Mouse (Mus musculus) kidney, adult 2 months (tissue): ENCODE measurements around the gene Nme2. TPM values are rescaled to one million over a fixed set of nuclear protein-coding genes. Genes with fewer than 3 reads are reported as not detected.

Source experiments
- DNase-seq: peaks from one replicate; pipeline ENCODE4 v3.0.0; 2021
- H3K27ac ChIP-seq: fragments of 200-500 bp; 2 replicates; pipeline ENCODE4 v1.5.1; 2012; ENCODE audit warnings: low read depth, low read length, control low read depth, inconsistent platforms; ENCODE audit not compliant: insufficient read depth
- H3K27me3 ChIP-seq: fragments of 200-500 bp; replicated peaks from 2 replicates; pipeline ENCODE4 v1.6.1; 2012; ENCODE audit warnings: mild to moderate bottlenecking, moderate library complexity, low read length, inconsistent platforms; ENCODE audit not compliant: control insufficient read depth, insufficient read depth
- H3K36me3 ChIP-seq: fragments of 200-500 bp; 2 replicates; pipeline ENCODE4 v1.6.1; 2012; ENCODE audit warnings: mild to moderate bottlenecking, moderate library complexity, low read length, inconsistent platforms; ENCODE audit not compliant: control insufficient read depth, insufficient read depth
- H3K4me1 ChIP-seq: fragments of 200-500 bp; 2 replicates; pipeline ENCODE4 v1.6.1; 2011; ENCODE audit warnings: low read length; ENCODE audit not compliant: control insufficient read depth, insufficient read depth
- H3K4me3 ChIP-seq: fragments of 200-500 bp; 2 replicates; pipeline ENCODE4 v1.5.1; 2011; ENCODE audit warnings: mild to moderate bottlenecking, low read depth, low read length, control low read depth; ENCODE audit not compliant: insufficient read depth
- CTCF ChIP-seq: fragments of 200-500 bp; conservative IDR thresholded peaks from 2 replicates; pipeline ENCODE4 v1.5.1; 2011; ENCODE audit warnings: low read depth, mild to moderate bottlenecking, control low read depth, low read length, moderate library complexity, mixed read lengths; ENCODE audit not compliant: insufficient read depth, insufficient read length
- POLR2A ChIP-seq: fragments of 200-500 bp; IDR thresholded peaks from one replicate; pipeline ENCODE4 v1.6.1; 2011; ENCODE audit warnings: low read depth, low read length, control low read depth
- WGBS: fragments of 180-500 bp; shearing (Covaris S2); methylation state at CpG from one replicate; pipeline ENCODE4 v1.1.7; 2018; 5-methylcytosine and 5-hydroxymethylcytosine counted together
- polyA plus RNA-seq: library from polyadenylated mRNA; depleted of rRNA; stranded (reverse); fragments of >200 nt; gene quantifications from 2 replicates; pipeline ENCODE4 v1.2.3, GENCODE M21; 2012; rRNA removed

Nme2 gene
- polyA plus RNA-seq, 1 experiment, result 386 TPM

GRCm38 (mm10) chr11:93911603-93912002, 44.5 kb downstream of the Nme2 start:
- Histone ChIP-seq H3K36me3 (peaks cover 8% of the 10 kb centered on the region), H3K4me3 (no peak overlapping the region), H3K27me3 (no peaks in the 10 kb centered on the region), H3K27ac (no peak overlapping the region), H3K4me1 (no peaks in the 10 kb centered on the region)
- no peak for TF ChIP-seq CTCF
- no peak for TF ChIP-seq POLR2A
- no peak for DNase-seq
- 90% methylated on average over 3 of the region's 3 CpGs for WGBS

- no peak for TF ChIP-seq POLR2A
- TF ChIP-seq CTCF, result no peak
- no peaks in the 10 kb centered on the region for H3K27me3 ChIP-seq
- DNase-seq, result no peak
- no peak overlapping the region for H3K27ac ChIP-seq
- peaks cover 2% of the 10 kb centered on the region; the same call in 1 of the 2 replicates for H3K4me1 ChIP-seq
- H3K36me3 ChIP-seq, result peaks cover 7% of the 10 kb centered on the region
- no peak overlapping the region for H3K4me3 ChIP-seq
- WGBS, result 83% methylated on average over 9 of the region's 9 CpGs
These were observed 47.2 kb downstream of the Nme2 start for GRCm38 (mm10) chr11:93908829-93909228.

DNA sequence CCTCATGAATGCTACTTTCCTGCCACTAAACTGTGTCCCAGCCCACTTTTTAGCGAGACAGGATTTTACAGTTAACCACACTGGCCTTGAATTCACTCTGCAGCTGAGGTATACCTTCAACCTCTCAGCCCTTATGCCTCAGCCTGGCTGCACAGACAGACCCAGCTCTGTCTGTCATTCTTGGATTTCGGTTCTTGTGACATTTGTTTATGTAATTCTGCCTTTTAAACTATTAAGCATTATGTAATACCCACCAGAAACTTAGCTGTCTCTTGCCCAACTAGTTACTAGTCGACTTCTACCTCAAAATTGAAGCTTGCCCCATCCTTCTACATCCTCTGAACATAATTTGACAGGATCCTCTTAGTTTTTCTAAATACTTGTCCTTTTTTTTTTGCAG, 48.2 kb downstream of the Nme2 start:
- Histone ChIP-seq H3K27ac (no peak overlapping the region), H3K27me3 (no peaks in the 10 kb centered on the region), H3K4me3 (no peak overlapping the region), H3K36me3 (peaks cover 7% of the 10 kb centered on the region), H3K4me1 (peaks cover 2% of the 10 kb centered on the region; the same call in 1 of the 2 replicates)
- TF ChIP-seq POLR2A, result no peak
- no peak for TF ChIP-seq CTCF
- 54% methylated on average over 3 of the region's 3 CpGs for WGBS
- DNase-seq, result no peak

GRCm38 (mm10) chr11:93906834-93907233, 49.2 kb downstream of the Nme2 start:
- no peak for DNase-seq
- WGBS, result 96% methylated on average over 4 of the region's 4 CpGs
- peaks cover 7% of the 10 kb centered on the region for H3K36me3 ChIP-seq

More at GRCm38 (mm10) chr11:93906834-93907233, 49.2 kb downstream of the Nme2 start:
- Histone ChIP-seq H3K27ac (no peak overlapping the region), H3K4me1 (peaks cover 2% of the 10 kb centered on the region; the same call in 1 of the 2 replicates), H3K4me3 (no peak overlapping the region), H3K27me3 (no peaks in the 10 kb centered on the region)
- TF ChIP-seq POLR2A (no peak), CTCF (no peak)

Other genes starting within 250 kb of the Nme2 start
- gene Utp18, start 70.5 kb downstream of the Nme2 start, polyA plus RNA-seq, result 3.4 and 3.9 TPM in 2 replicates
- 4.6 and 5.1 TPM in 2 replicates for gene Mbtd1, start 70.4 kb downstream of the Nme2 start, polyA plus RNA-seq
- gene Gm20390, start 12.0 kb upstream of the Nme2 start, polyA plus RNA-seq, result 45.1 and 88.3 TPM in 2 replicates
- gene Nme1, start 12.3 kb upstream of the Nme2 start, polyA plus RNA-seq, result 158 and 178 TPM in 2 replicates
- gene Spag9, start 39.8 kb upstream of the Nme2 start, polyA plus RNA-seq, result 19.1 and 24.6 TPM in 2 replicates